Mouse (Mus musculus): ENCODE results near the gene Nnmt.
A peak's percentile ranks its signal among the peaks of the same experiment; 100 is the strongest.

Gene Nnmt

GRCm38 (mm10) chr9:48635576-48636350 is 30.8 kb upstream of the Nnmt start:
- no peak for DNase-seq (ENCODE audit: low read depth, low spot score)

- no peak for DNase-seq (ENCODE audit: low read depth, low spot score)
Observed at GRCm38 (mm10) chr9:48633147-48633546, 28.2 kb upstream of the Nnmt start.

GRCm38 (mm10) chr9:48619268-48619667 is 14.3 kb upstream of the Nnmt start:
- DNase-seq (ENCODE audit: low read depth, low spot score), result no peak

- peak; percentile 91 for DNase-seq (ENCODE audit: low read depth, low spot score)
Observed at GRCm38 (mm10) chr9:48618589-48618988, 13.6 kb upstream of the Nnmt start.

GRCm38 (mm10) chr9:48618111-48618510 is 13.2 kb upstream of the Nnmt start:
- no peak for DNase-seq (ENCODE audit: low read depth, low spot score)

- DNase-seq (ENCODE audit: low read depth, low spot score), result no peak
Observed at GRCm38 (mm10) chr9:48617511-48618010, 12.6 kb upstream of the Nnmt start.

GRCm38 (mm10) chr9:48613221-48613620 is 8.3 kb upstream of the Nnmt start:
- DNase-seq (ENCODE audit: low read depth, low spot score), result no peak

- no peak for DNase-seq (ENCODE audit: low read depth, low spot score)
Observed at GRCm38 (mm10) chr9:48612542-48612941, 7.6 kb upstream of the Nnmt start.

- no peak for DNase-seq (ENCODE audit: low read depth, low spot score)
Observed at GRCm38 (mm10) chr9:48611032-48611431, 6.1 kb upstream of the Nnmt start.

- no peak for DNase-seq (ENCODE audit: low read depth, low spot score)
Observed at GRCm38 (mm10) chr9:48609734-48610133, 4.8 kb upstream of the Nnmt start.

GRCm38 (mm10) chr9:48607417-48607816 is 2.5 kb upstream of the Nnmt start:
- no peak for DNase-seq (ENCODE audit: low read depth, low spot score)

- no peak for DNase-seq (ENCODE audit: low read depth, low spot score)
Observed at GRCm38 (mm10) chr9:48606171-48606570, 1.2 kb upstream of the Nnmt start.

GRCm38 (mm10) chr9:48605697-48606096 is 744 bp upstream of the Nnmt start:
- DNase-seq (ENCODE audit: low read depth, low spot score), result no peak

- no peak for DNase-seq (ENCODE audit: low read depth, low spot score)
Observed at GRCm38 (mm10) chr9:48604226-48604625, 727 bp downstream of the Nnmt start.

GRCm38 (mm10) chr9:48600881-48601280 is 4.1 kb downstream of the Nnmt start:
- no peak for DNase-seq (ENCODE audit: low read depth, low spot score)

- no peak for DNase-seq (ENCODE audit: low read depth, low spot score)
Observed at GRCm38 (mm10) chr9:48600066-48600465, 4.9 kb downstream of the Nnmt start.

GRCm38 (mm10) chr9:48597494-48597893 is 7.5 kb downstream of the Nnmt start:
- no peak for DNase-seq (ENCODE audit: low read depth, low spot score)

- no peak for DNase-seq (ENCODE audit: low read depth, low spot score)
Observed at GRCm38 (mm10) chr9:48596924-48597323, 8.0 kb downstream of the Nnmt start.

GRCm38 (mm10) chr9:48593915-48594314 is 11.0 kb downstream of the Nnmt start:
- no peak for DNase-seq (ENCODE audit: low read depth, low spot score)

GRCm38 (mm10) chr9:48590606-48591005 is 14.3 kb downstream of the Nnmt start:
- no peak for DNase-seq (ENCODE audit: low read depth, low spot score)

- DNase-seq (ENCODE audit: low read depth, low spot score), result peak; percentile 75
Observed at GRCm38 (mm10) chr9:48586332-48586731, 18.6 kb downstream of the Nnmt start.

GRCm38 (mm10) chr9:48580808-48581207 is 24.1 kb downstream of the Nnmt start:
- no peak for DNase-seq (ENCODE audit: low read depth, low spot score)

- no peak for DNase-seq (ENCODE audit: low read depth, low spot score)
Observed at GRCm38 (mm10) chr9:48562388-48562787, 42.6 kb downstream of the Nnmt start.
